Mouse (Mus musculus) skeletal muscle tissue, postnatal 0 days (tissue): Measurements from ENCODE around the gene Wls. TPM values are rescaled to one million over a fixed set of nuclear protein-coding genes. Genes with fewer than 3 reads are reported as not detected.

Experiments used
- polyA plus RNA-seq: library from polyadenylated mRNA; unstranded; fragments of >200 nt; fragmentation: Nextera tagmentation; extraction: Ambion mirVana; gene quantifications from 2 replicates; pipeline ENCODE4 v1.2.1, GENCODE M21; 2015

The Wls gene
- 56.3 and 67.4 TPM in 2 replicates for polyA plus RNA-seq

GRCm38 (mm10) chr3:159839481-159839880 is at the start of gene Wls:
Wls (plus strand) TSS chr3:159839672.

Other genes with a start within 250 kb of the Wls start
- gene Rpe65, start 240.5 kb upstream of the Wls start, polyA plus RNA-seq: not detected in 2 replicates